Mouse (Mus musculus) right cerebral cortex, postnatal 10 days (tissue): Measurements from ENCODE around the gene Sesn1.

Source experiments
- DNase-seq, 2 experiments: peaks; one replicate each; pipeline ENCODE4 v3.0.0; 2021; ENCODE audit warnings: low spot score in 2 of 2

Gene Sesn1

DNA sequence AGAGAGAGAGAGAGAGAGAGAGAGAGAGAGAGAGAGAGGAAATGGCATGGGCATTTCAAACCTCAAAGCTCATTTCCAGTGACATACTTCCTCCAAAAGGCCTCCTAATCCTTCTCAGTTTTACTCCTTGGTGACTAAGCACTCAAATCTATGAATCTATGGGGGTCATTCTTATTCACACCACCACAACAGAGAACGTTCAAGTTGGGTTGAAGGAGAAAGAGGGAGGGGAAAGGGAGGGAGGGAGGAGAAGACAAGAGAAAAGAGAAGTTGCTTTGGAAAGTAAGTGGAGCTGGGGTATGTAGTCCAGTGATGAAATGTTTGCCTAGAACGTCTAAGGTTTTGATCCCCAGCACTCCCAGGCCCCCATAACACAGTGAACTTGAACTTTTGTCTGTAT is 60.4 kb downstream of the Sesn1 start:
- no peak for DNase-seq

DNA sequence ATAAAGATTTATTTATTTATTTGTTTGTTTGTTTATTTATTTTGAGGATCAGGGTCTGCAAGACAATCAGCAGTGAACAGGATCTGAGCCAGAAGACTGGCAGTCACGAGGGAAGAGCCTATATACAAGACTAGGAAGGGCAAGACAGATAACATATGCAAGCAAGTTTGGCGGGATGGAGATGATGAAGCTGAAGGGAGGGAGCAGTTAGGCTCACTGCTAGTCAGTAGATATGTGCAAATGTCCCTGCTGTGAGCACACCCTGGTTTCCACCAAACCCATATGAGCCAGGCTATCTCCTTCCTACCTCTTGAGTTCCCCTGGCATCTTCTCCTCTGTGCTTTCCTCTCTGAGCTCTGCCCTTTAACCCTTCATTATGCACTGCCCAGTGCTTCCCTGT is 61.8 kb downstream of the Sesn1 start:
- no peak for DNase-seq

DNA sequence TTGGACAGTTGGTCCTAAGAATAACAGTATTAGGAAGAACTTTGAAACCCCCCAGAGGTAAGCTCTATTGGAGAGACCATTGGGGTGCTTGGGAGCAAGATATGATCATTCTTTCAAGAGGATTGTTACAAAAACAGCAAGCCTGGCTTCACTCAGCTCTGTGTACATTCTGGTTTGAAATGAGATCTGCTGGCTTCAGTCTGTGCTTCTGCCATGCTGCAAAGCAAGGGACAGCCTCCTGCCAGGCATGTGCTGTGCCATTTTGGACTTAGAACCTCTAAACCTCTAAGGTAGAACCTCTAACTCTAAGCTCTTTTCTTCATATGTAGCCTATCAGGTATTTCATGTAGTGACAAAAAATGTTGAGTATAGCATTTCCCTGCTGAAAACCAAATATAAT is 65.9 kb downstream of the Sesn1 start:
- DNase-seq, result no peak

- DNase-seq, result no peak
These were observed 68.6 kb downstream of the Sesn1 start for GRCm38 (mm10) chr10:41878344-41878743.

DNA sequence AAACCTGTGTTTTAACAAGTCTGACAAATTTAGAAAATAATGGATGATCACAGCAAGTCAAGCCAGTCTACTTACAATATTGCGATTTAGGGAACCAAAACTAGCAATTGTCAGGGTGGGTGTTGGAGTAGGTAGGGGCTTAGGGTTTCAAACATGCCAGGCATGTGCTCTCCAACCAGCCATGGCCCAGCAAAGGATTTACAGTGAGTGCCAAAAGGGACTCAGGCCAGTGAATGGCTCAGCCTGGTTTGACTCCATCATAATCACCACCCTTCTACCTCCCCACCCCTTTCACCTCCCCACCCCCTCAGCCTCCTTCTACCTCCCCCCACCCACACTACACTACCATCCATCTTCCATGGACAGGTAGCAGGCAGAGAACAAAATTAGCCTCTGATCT is 69.9 kb downstream of the Sesn1 start:
- DNase-seq, result no peak

GRCm38 (mm10) chr10:41880206-41880605 is 70.5 kb downstream of the Sesn1 start:
- no peak for DNase-seq

- no peak for DNase-seq
These were observed 71.0 kb downstream of the Sesn1 start for GRCm38 (mm10) chr10:41880777-41881176.

DNA sequence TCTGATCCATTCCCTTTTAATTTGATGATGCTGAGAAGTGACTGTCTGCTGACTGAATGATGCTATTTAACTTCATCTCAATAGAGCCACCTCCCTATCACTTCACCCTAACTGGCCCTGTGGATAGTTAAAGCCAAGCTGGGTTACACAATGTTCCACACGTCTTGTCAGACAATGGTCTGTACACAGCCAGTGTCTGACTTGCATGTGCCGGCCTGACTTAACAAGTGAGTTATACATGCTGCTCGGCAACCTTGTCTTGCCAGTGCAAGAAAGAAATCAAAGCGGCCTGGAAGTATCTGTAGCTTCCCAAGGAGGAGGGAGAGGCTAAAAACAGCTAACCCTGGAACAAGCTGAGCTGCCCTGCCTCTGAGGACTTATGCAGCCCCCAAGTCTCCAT is 71.7 kb downstream of the Sesn1 start:
- DNase-seq, result no peak

DNA sequence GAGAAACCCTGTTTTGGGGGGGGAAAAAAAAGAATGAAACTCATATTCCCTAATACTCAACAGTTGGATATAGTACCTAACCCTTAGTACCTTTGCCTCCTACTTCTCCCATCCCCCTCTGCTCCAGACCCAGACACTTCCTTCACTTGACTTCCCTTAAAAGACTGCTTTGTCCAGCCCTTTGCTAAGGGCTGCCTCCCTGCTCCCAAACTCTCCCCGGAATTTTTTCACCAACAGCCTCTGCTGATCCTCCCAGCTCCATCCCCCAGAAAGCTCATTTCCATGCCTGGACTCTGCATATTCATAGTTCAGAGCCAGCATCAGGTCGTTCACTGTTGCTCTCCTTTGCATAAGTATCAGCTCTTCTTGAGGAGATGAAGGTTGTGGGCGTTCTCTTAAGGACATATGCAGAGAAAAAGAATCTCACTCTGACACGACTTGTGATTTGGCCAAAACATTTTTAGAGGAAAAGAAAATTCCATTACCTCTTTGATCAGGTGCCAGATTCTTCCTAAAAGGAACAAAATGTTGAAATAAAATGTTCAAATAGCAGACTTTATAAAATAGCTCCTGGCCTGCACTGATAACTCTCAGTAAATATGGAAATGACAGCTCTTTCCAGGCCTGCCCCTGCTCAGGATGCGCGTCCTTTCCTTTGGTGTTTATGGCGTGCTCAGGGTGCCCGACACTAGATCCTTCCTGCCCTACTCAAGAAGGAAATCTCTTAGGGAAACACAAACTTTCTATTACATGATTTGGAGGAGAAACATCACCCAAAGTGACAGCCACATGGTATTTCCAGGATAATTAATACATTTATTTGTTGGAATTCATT is 74.2 kb downstream of the Sesn1 start:
- no peak for DNase-seq

DNA sequence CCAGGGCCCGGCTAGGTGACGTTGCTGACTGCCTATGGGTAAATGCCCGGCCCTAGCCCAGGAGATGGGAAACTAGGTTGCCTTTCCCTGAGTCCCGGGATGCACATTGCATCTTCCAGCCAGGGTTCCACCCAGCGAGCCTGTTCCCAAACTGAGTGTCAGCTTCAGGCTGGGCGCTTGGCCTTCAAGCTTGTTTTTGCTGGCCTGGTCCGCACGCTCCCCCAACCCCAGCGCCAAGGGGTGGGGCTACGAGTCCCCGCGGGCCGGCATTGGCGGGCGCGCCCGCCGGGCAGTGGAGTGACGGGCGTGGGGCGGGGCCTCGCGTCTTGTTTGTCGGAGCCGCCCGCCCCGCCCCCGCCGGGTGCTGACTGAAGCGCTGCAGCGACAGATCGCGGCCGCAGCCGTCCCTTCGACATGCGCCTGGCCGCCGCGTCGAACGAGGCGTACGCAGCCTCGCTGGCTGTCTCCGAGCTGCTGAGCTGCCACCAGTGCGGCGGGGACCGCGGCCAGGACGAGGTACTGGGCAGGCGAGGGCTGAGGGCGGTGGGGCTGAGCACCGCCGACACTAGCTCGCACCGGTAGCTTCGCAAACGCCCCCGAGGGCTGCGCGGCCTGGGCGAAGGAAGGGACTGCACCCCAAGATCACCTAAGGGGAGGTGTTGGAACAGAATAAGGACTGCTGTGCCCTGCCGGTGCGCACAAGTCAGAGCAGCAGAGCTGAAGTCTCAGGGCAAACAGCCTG is 77.5 kb downstream of the Sesn1 start:
- DNase-seq, result peak; percentile 96

- DNase-seq, result no peak
These were observed 78.7 kb downstream of the Sesn1 start for GRCm38 (mm10) chr10:41888365-41888941.

DNA sequence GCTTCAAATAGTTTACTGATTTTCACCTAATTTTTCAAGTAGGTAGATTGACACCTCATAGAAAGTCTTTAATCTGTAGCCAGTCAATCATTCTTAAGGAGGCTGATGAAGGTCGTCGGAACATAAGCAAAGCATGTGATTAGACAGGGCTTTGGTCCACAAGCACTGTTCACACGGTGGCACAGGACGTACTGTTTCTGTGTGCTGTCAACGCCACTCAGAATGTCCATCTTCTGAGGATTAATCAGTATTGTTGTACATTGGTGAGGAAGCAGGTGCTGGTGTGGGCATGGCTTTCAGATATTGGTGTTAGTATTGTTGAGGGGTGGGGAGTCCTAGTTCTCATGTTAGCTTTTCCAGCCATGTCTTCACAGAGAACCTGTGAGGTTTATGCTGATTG is 79.8 kb downstream of the Sesn1 start:
- no peak for DNase-seq

DNA sequence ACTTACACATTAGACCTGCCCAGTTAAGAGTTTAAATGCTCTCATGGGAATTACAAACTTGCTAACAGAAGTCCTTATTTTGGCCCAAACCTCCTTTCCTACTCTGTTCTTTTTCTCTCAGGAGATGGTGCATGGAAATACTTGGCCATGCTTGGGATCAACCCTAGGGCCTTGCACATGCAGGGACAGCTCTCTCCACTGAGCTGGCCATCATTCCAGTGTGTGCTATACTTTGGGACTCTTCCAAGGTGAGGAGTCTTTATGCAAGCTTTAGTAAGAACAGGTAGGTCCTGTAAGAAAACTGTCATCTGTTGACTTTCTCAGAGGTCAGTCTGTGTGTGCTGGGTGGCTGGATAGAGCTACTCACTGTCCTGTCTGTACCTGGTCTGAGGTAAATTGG is 80.8 kb downstream of the Sesn1 start:
- no peak for DNase-seq

- DNase-seq, result no peak
These were observed 81.6 kb downstream of the Sesn1 start for GRCm38 (mm10) chr10:41891312-41891711.

- DNase-seq, result no peak
These were observed 84.0 kb downstream of the Sesn1 start for GRCm38 (mm10) chr10:41893433-41894411.

- DNase-seq, result no peak
These were observed 86.7 kb downstream of the Sesn1 start for GRCm38 (mm10) chr10:41896425-41896824.

DNA sequence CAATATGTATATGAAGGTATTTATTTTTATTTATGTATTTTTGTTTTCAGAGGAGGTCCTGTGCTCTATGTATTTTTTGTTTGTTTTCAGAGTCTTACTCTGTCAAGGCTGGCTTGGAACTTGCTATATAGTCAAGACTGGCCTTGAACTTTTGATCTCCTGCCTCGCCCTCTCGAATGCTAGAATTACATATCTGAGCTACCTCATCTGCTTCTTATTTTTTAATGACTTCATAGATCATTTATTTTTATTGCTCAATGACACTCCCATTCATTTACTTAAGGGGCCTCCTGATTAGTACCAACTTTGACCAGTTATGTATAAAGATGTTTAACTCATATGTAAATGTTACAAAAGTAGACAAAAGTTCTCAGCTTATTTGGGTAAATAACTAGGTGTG is 87.1 kb downstream of the Sesn1 start:
- DNase-seq, result no peak

DNA sequence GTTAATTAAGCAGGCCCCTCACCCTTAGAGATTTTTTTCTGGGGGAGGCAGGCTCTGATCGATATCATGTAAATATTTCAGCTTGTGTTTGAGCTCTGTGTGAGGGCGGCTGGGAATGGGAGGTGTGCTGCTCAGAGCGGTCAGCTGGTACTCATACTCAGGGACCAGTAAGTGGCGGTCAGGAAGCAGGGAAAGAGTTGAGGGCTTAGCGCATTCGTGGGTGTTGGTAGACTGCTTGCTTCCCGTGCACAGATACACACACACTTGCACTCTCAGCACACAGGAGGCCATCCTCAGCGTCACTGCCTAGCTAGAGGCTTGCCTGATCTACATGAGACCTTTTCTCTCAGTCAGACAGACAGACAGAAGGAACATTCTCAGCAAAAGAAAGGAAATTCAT is 91.7 kb downstream of the Sesn1 start:
- no peak for DNase-seq

GRCm38 (mm10) chr10:41901864-41902263 is 92.1 kb downstream of the Sesn1 start:
- no peak for DNase-seq

DNA sequence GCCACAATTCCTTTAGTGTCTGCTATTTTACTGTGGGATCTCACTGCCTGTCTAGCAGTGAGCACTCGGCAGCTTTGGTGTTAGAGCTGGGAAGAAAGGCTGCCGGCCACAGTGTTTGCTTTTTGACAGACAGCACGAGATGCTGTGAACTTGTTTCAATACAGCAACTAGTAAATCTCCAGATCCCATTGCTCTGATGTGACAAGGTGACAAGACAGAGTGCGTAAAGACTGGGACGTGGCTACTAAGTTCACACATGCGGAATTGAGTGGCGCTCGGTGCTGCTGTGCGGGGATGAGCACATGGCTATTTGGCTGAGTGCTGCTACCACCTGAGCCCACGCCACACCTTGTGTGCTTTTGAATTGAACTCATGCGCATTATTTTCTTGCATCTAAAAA is 97.7 kb downstream of the Sesn1 start:
- DNase-seq, result peak in 1 of 2 experiments; percentile 15

DNA sequence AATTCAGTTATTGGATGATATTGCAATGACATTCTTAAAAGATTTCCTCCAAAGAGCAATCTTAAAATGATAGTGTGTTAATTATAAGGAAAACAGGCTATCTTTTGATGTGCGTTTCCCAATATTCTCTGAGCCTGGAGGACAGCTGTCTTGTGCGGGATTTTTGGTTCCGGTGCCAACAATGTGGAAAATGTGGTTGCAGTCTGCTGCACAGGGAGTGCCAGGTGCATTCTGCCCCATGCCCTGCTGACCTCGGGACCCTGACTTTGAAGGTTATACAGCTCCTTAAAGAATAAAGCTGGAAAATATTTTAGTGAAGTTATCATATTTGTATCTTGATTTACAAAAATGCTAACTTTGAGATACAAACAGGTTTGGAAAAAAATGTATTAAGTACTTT is 98.2 kb downstream of the Sesn1 start:
- peak in 1 of 2 experiments; percentile 20 for DNase-seq

- peak in 1 of 2 experiments; percentile 36 for DNase-seq
These were observed 99.2 kb downstream of the Sesn1 start for GRCm38 (mm10) chr10:41908899-41909298.
